Mouse (Mus musculus): ENCODE measurements at regions not wholly inside any gene's neighbourhood (a gene's known extent, or its start where the extent isn't known, plus 50 kb on each side); places are given as distances from the start of the nearest gene placed in this dataset.

DNA sequence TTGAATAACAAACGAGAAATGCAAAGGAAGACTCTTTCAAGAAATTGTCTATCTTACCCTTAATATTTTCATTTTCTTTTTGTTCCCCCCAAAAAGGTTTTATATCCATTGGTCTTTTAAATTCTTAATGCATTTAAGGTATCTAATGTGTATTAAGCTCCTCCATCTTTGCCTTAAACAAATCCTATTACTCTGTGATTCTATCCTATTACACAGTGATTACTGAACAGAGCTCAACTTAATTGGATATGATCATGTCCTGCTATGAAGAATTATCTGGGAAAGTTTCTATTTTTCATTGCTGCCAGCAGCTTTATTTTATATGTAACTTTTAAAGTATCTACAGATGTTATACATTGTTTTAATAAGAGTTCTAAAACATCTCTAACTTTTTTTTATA is 487.3 kb upstream of the Fam92a start:
- TF ChIP-seq CTCF (IDR thresholded peaks at IDR 0.05; ENCODE audit: control insufficient read depth, insufficient read depth, low read length) (no peak), POLR2A (IDR thresholded peaks at IDR 0.05; ENCODE audit: borderline replicate concordance, control insufficient read depth, low read depth, low read length) (no peak)

Data from bone marrow, adult 2 months (tissue).